Mouse (Mus musculus) right cerebral cortex, postnatal 36 days (tissue): ENCODE results near the gene Gm45618.

Experiments used
- DNase-seq, 2 experiments: peaks; one replicate each; pipeline ENCODE4 v3.0.0; 2022; ENCODE audit warnings: low spot score in 2 of 2, mixed read lengths in 1 of 2

Gene Gm45618

DNA sequence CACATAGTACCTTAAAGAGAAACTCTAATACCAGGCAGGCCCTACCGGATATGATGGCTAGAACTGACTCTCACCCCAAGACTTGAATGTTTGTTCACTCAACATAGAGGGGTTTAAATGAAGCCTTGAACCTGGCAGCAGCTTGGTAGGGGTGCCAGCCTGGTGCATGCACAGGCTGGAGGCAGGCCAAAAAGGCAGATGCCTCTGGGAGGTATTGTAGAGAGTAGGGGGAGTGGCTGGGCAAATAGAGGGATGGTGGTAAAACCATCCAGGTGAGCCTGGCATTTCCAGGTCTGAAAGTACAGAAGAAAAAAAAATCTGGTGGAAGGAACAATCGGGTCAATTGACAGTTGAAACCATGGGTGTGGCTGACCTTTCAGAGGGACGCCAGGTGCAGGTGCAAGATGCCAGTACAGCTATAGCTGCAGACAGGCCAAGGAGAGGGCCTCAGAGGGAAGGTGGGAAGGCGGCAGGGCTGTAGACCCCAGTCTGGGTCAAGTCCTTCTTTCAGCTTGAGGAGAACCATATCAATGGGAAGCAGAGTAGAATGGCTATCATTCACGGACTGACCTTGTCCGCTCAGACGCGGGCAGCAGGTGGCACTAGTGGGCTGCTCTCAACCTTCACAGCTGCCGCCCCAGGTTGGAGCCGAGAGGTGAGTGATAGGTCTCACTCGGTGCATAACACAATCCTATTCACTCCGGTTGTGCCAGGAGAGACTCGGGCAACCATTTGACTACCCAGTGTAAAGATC lies 49.9 kb downstream of the Gm45618 start:
- peak in 1 of 2 experiments; percentile 38 for DNase-seq
